Mouse (Mus musculus) embryonic facial prominence, embryonic 11.5 days (tissue): ENCODE data around the gene Exoc4. TPM values are rescaled to one million over a fixed set of nuclear protein-coding genes. Genes with fewer than 3 reads are reported as not detected.

Source experiments
- ATAC-seq: fragments of 200-750 bp; cut with Nextera tagmentation; replicated peaks from 2 replicates; pipeline ENCODE4 v1.8.0; 2017; ENCODE audit warnings: low read depth; ENCODE audit not compliant: insufficient number of reproducible peaks, low FRiP score, low TSS enrichment
- DNase-seq: peaks from one replicate; pipeline ENCODE4 v3.0.0-alpha.2; 2015; ENCODE audit warnings: low spot score
- H3K27ac ChIP-seq: fragments of 300-500 bp; sonication (generic); replicated peaks from 2 replicates; pipeline ENCODE4 v1.5.1; 2014; ENCODE audit warnings: mild to moderate bottlenecking, low read depth, low read length, control low read depth
- H3K27me3 ChIP-seq: fragments of 300-500 bp; sonication (generic); 2 replicates; pipeline ENCODE4 v1.6.1; 2014; ENCODE audit warnings: mild to moderate bottlenecking, low read length, moderate library complexity, mixed read lengths; ENCODE audit not compliant: control insufficient read depth, insufficient read depth
- H3K36me3 ChIP-seq: fragments of 300-500 bp; sonication (generic); replicated peaks from 2 replicates; pipeline ENCODE4 v1.6.1; 2014; ENCODE audit warnings: low read depth, mild to moderate bottlenecking, low read length, moderate library complexity, mixed read lengths; ENCODE audit not compliant: control insufficient read depth, insufficient read depth
- H3K4me1 ChIP-seq: fragments of 300-500 bp; sonication (generic); 2 replicates; pipeline ENCODE4 v1.6.1; 2014; ENCODE audit warnings: low read length, mixed read lengths; ENCODE audit not compliant: control insufficient read depth, insufficient read depth
- H3K4me2 ChIP-seq: fragments of 300-500 bp; sonication (generic); 2 replicates; pipeline ENCODE4 v1.6.1; 2014; ENCODE audit warnings: low read depth, mild to moderate bottlenecking, control low read depth, low read length, moderate library complexity
- H3K4me3 ChIP-seq: fragments of 300-500 bp; sonication (generic); 2 replicates; pipeline ENCODE4 v1.5.1; 2014; ENCODE audit warnings: low read depth, low read length, control low read depth
- H3K9ac ChIP-seq: fragments of 300-500 bp; sonication (generic); replicated peaks from 2 replicates; pipeline ENCODE4 v1.6.1; 2014; ENCODE audit warnings: mild to moderate bottlenecking, control low read depth, low read length
- H3K9me3 ChIP-seq: fragments of 300-500 bp; sonication (generic); replicated peaks from 2 replicates; pipeline ENCODE4 v1.6.1; 2016; ENCODE audit warnings: mild to moderate bottlenecking, low read length, inconsistent platforms, mixed read lengths; ENCODE audit not compliant: control insufficient read depth
- WGBS: fragments of 180-500 bp; shearing (Covaris S2); extraction: QIAGEN DNeasy Blood & Tissue Kit; methylation state at CpG from one replicate; pipeline ENCODE4 v1.1.7; 2014; 5-methylcytosine and 5-hydroxymethylcytosine counted together
- polyA plus RNA-seq: library from polyadenylated mRNA; unstranded; fragments of >200 nt; fragmentation: Nextera tagmentation; extraction: Ambion mirVana; gene quantifications from 2 replicates; pipeline ENCODE4 v1.2.1, GENCODE M21; 2014

Gene Exoc4
- polyA plus RNA-seq, 1 experiment from 2014 or later: 24.8 TPM

- Histone ChIP-seq H3K4me3 (no peak overlapping the region), H3K27me3 (no peaks in the 10 kb centered on the region), H3K27ac (no peak overlapping the region), H3K9me3 (no peaks in the 10 kb centered on the region), H3K4me2 (no peak overlapping the region), H3K9ac (no peak overlapping the region), H3K4me1 (no peaks in the 10 kb centered on the region), H3K36me3 (no peaks in the 10 kb centered on the region)
- 64% methylated on average over 4 of the region's 4 CpGs for WGBS
- DNase-seq: no peak
- ATAC-seq: no peak
Observed at GRCm38 (mm10) chr6:33283936-33284335, 35.1 kb downstream of the Exoc4 start.

- DNase-seq: no peak
- H3K36me3 ChIP-seq: no peaks in the 10 kb centered on the region
- H3K27me3 ChIP-seq: no peaks in the 10 kb centered on the region
- H3K4me2 ChIP-seq: no peak overlapping the region
- no peaks in the 10 kb centered on the region for H3K4me1 ChIP-seq
- H3K27ac ChIP-seq: no peak overlapping the region
- H3K9ac ChIP-seq: no peak overlapping the region
- no peak for ATAC-seq
- no peak overlapping the region for H3K4me3 ChIP-seq
- H3K9me3 ChIP-seq: no peaks in the 10 kb centered on the region
- 78% methylated on average over 6 of the region's 6 CpGs for WGBS
Observed at GRCm38 (mm10) chr6:33286376-33286775, 37.5 kb downstream of the Exoc4 start.

- no peaks in the 10 kb centered on the region for H3K4me1 ChIP-seq
- no peaks in the 10 kb centered on the region for H3K9me3 ChIP-seq
- ATAC-seq: no peak
- H3K27me3 ChIP-seq: no peaks in the 10 kb centered on the region
- no peak overlapping the region for H3K4me3 ChIP-seq
- no peak overlapping the region for H3K27ac ChIP-seq
- no peak overlapping the region for H3K4me2 ChIP-seq
- DNase-seq: peak; percentile 19
- H3K9ac ChIP-seq: no peak overlapping the region
- WGBS: 56% methylated on average over 2 of the region's 2 CpGs
- no peaks in the 10 kb centered on the region for H3K36me3 ChIP-seq
Observed at GRCm38 (mm10) chr6:33294626-33295025, 45.7 kb downstream of the Exoc4 start.

DNA sequence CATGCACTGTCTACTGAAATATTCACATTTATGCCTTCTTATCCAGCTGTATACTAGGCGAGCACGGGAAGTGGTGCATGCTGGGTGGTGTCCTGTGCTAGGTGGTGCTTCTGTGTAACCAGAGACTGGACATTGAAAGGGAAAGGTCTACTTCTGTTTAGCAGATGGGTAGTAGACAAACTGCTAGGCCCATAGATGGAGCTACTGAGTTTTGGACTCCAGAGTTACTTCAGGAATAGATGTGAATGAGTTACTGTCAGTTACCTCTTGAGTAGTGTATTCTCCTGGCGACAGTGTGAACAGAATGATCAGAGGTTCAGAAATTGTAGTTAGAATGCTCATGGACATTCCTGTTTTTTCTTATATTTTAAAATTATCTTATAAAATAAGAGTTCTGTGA is 48.7 kb downstream of the Exoc4 start:
- Histone ChIP-seq H3K27ac (no peak overlapping the region), H3K9me3 (no peaks in the 10 kb centered on the region), H3K27me3 (no peaks in the 10 kb centered on the region), H3K4me2 (no peak overlapping the region), H3K36me3 (no peaks in the 10 kb centered on the region), H3K9ac (no peak overlapping the region), H3K4me1 (no peaks in the 10 kb centered on the region), H3K4me3 (no peak overlapping the region)
- WGBS: 82% methylated on average over 3 of the region's 3 CpGs
- DNase-seq (no peak), ATAC-seq (no peak)

- Histone ChIP-seq H3K4me2 (no peak overlapping the region), H3K9me3 (no peaks in the 10 kb centered on the region), H3K27ac (no peak overlapping the region), H3K27me3 (no peaks in the 10 kb centered on the region), H3K4me1 (no peaks in the 10 kb centered on the region), H3K36me3 (no peaks in the 10 kb centered on the region), H3K4me3 (no peak overlapping the region), H3K9ac (no peak overlapping the region)
- 75% methylated on average over 1 of the region's 1 CpGs for WGBS
- ATAC-seq (no peak), DNase-seq (no peak)
Observed at GRCm38 (mm10) chr6:33298768-33299167, 49.9 kb downstream of the Exoc4 start.

DNA sequence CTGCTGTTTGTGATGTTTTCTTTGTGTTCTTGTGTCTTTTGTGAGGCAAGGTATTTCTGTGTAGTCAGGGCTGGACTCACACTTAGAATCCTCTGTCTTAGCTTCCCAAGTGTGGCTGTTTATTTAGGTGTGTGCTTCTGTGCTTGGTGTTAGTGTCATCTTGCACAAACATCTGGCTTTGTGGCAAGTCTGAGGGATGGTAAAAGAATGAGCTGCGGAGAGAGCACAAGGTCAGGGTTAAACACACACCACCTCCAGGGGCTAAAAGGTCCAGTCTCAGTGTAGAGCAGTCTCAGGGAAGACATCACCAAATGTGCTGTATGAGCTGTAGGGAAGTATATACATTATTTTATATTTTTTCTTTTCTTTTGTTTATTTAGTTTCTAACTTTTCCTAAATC is 57.1 kb downstream of the Exoc4 start:
- Histone ChIP-seq H3K4me1 (no peaks in the 10 kb centered on the region), H3K27me3 (no peaks in the 10 kb centered on the region), H3K9me3 (no peaks in the 10 kb centered on the region), H3K4me2 (no peak overlapping the region), H3K27ac (no peak overlapping the region), H3K36me3 (no peaks in the 10 kb centered on the region), H3K9ac (no peak overlapping the region), H3K4me3 (no peak overlapping the region)
- WGBS: 36% methylated on average over 1 of the region's 1 CpGs
- ATAC-seq (no peak), DNase-seq (no peak)

- no peaks in the 10 kb centered on the region for H3K36me3 ChIP-seq
- no peak overlapping the region for H3K27ac ChIP-seq
- H3K4me2 ChIP-seq: no peak overlapping the region
- H3K9ac ChIP-seq: no peak overlapping the region
- H3K27me3 ChIP-seq: no peaks in the 10 kb centered on the region
- no peak for DNase-seq
- H3K4me1 ChIP-seq: no peaks in the 10 kb centered on the region
- no peak for ATAC-seq
- no peaks in the 10 kb centered on the region for H3K9me3 ChIP-seq
- H3K4me3 ChIP-seq: no peak overlapping the region
- 68% methylated on average over 2 of the region's 2 CpGs for WGBS
Observed at GRCm38 (mm10) chr6:33308646-33309045, 59.8 kb downstream of the Exoc4 start.

DNA sequence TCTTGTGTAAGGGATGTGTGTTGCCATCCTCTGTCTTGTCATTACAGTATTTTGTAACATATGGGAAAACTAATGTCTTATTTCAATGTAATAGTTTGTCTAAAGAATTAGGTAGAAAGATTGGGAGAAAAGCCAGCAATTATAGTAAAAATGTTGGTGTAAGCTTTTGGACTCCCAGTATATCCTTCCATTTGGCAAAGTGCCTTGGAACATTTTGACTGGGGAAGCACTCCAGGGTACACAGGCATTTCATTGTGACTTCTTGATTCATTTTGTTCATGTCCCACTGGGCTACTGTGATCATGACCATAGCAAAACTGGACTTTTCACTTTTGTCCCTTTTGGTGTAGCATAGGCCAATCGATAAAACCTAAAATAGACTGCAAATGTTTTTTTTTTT is 61.6 kb downstream of the Exoc4 start:
- Histone ChIP-seq H3K9me3 (no peaks in the 10 kb centered on the region), H3K4me1 (no peaks in the 10 kb centered on the region), H3K4me3 (no peak overlapping the region), H3K27ac (no peak overlapping the region), H3K36me3 (no peaks in the 10 kb centered on the region), H3K9ac (no peak overlapping the region), H3K4me2 (no peak overlapping the region), H3K27me3 (no peaks in the 10 kb centered on the region)
- DNase-seq (no peak), ATAC-seq (no peak)
- WGBS: 96% methylated on average over 1 of the region's 1 CpGs
